Mouse (Mus musculus) bone marrow macrophage, adult 2 months (primary cell): ENCODE results near the gene Cd164.

Experiments
- CTCF ChIP-seq: IDR thresholded peaks from 2 replicates; pipeline ENCODE4 v1.5.1; 2012; ENCODE audit warnings: low read depth, mild to moderate bottlenecking, low read length, moderate library complexity
- POLR2A ChIP-seq: IDR thresholded peaks from 2 replicates; pipeline ENCODE4 v1.6.1; 2012; ENCODE audit warnings: mild to moderate bottlenecking, low read depth, low read length, borderline replicate concordance

GRCm38 (mm10) chr10:41578541-41578940 is 59.3 kb downstream of the Cd164 start:
- TF ChIP-seq CTCF (no peak), POLR2A (no peak)
